Mouse (Mus musculus): Measurements from ENCODE around the gene Tfcp2l1. TPM values are rescaled to one million over a fixed set of nuclear protein-coding genes. Genes with fewer than 3 reads are reported as not detected.
"Not testable (repeated sequence)": the region's sequence is repeated elsewhere in the genome, so short reads cannot be mapped to it uniquely, and the experiment has no call there.

Gene Tfcp2l1
- polyA plus RNA-seq (2015; fragmentation: Nextera tagmentation; extraction: Ambion mirVana) = 0.11 and 0.21 TPM in 2 replicates

DNA sequence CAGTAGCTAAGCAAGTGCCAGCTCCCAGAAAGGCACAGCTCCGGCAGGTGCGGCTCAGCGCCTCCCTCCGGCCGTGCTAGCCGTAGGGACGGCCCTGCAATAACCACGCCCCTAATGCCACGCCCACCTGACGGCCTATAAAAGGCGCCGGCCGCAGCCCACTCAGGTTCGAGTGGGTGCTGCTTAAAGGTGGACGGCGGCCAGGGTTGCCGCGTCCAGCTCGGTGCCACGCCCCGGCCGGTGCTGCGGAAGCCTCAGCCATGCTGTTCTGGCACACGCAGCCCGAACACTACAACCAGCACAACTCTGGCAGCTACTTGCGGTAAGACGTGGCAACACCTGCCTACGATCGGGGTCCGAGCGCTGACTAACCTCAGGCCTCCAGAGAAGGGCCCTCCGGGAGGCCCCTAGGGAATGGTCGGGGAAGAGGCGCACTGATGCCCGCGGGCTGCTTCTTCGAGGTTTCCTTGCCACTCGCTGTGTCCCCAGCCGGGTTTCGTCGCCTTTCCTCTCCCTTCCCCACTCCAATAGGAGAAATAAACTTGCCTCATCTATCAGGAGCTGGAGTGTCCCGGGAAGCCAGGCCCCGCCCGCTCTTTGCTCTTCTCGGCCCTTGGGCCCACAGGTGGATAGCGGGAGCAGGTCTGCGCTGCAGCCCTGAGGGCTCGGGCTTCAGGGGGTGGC is at the start of gene Tfcp2l1:
Gene Tfcp2l1, plus strand, starts transcription at position 165 of the 684 bp plus-strand sequence.
- Histone ChIP-seq H3K27me3 (peaks cover 39% of the 10 kb centered on the region), H3K4me1 (replicated peaks) (peaks cover 13% of the 10 kb centered on the region), H3K9me3 (no peaks in the 10 kb centered on the region), H3K4me2 (replicated peaks) (peak within 1 kb of the TSS; percentile 93), H3K27ac (no peak within 1 kb of the TSS), H3K36me3 (no peaks in the 10 kb centered on the region), H3K9ac (replicated peaks) (peak within 1 kb of the TSS; percentile 56), H3K4me3 (replicated peaks) (peak within 1 kb of the TSS; percentile 51)
- under 1% methylated on average over 46 of the region's 48 CpGs for WGBS
- peak; percentile 87 for ATAC-seq

DNA sequence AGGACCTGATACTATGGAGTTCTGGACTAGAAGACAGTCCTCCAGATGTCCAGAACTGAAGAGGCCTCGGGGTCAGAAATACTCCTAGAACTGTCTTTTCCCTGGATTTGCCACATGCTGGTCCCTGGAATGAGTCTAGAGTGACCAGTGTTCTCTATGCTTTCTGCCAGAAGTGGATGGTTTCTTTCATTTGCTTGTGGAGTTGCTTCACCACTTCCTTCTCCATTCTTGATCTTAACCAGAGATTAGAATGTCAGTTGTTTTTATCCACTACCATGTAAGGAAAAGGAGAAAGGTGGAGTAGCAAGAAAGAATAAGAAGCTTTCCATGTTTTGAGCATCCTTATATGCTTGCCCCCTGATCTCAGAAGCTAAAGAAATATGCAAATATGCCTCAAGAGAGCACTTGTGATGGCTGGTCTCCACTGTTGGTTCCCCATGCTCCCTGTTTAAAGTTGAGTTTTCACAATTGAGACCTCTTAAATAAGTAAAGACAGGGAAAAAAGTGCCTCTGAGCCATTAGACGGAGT is 47.5 kb upstream of the Tfcp2l1 start:
- no peak for ATAC-seq
- H3K4me3 ChIP-seq (replicated peaks) = no peak overlapping the region
- 89% methylated on average over 2 of the region's 2 CpGs for WGBS
- H3K27me3 ChIP-seq = no peaks in the 10 kb centered on the region
- no peak overlapping the region for H3K27ac ChIP-seq
- H3K9ac ChIP-seq (replicated peaks) = no peak overlapping the region
- no peaks in the 10 kb centered on the region for H3K4me1 ChIP-seq (replicated peaks)
- H3K9me3 ChIP-seq = no peaks in the 10 kb centered on the region
- no peak overlapping the region for H3K4me2 ChIP-seq (replicated peaks)
- H3K36me3 ChIP-seq = peaks cover 59% of the 10 kb centered on the region

GRCm38 (mm10) chr1:118581179-118581578 is 46.6 kb upstream of the Tfcp2l1 start:
- Histone ChIP-seq H3K9ac (replicated peaks) (no peak overlapping the region), H3K27me3 (no peaks in the 10 kb centered on the region), H3K4me3 (replicated peaks) (no peak overlapping the region), H3K9me3 (no peaks in the 10 kb centered on the region), H3K36me3 (peaks cover 50% of the 10 kb centered on the region), H3K4me1 (replicated peaks) (no peaks in the 10 kb centered on the region), H3K27ac (no peak overlapping the region), H3K4me2 (replicated peaks) (no peak overlapping the region)
- no peak for ATAC-seq
- 96% methylated on average over 8 of the region's 8 CpGs for WGBS

- Histone ChIP-seq H3K4me1 (replicated peaks) (no peaks in the 10 kb centered on the region), H3K27me3 (no peaks in the 10 kb centered on the region), H3K9ac (replicated peaks) (no peak overlapping the region), H3K9me3 (no peaks in the 10 kb centered on the region), H3K36me3 (peaks cover 53% of the 10 kb centered on the region), H3K4me3 (replicated peaks) (no peak overlapping the region), H3K27ac (no peak overlapping the region), H3K4me2 (replicated peaks) (no peak overlapping the region)
- WGBS = 55% methylated on average over 5 of the region's 5 CpGs
- 0 out of 2 replicates have a peak, but pooled peaks have one; percentile 60 for ATAC-seq
These were observed 38.0 kb upstream of the Tfcp2l1 start for GRCm38 (mm10) chr1:118589721-118590120.

DNA sequence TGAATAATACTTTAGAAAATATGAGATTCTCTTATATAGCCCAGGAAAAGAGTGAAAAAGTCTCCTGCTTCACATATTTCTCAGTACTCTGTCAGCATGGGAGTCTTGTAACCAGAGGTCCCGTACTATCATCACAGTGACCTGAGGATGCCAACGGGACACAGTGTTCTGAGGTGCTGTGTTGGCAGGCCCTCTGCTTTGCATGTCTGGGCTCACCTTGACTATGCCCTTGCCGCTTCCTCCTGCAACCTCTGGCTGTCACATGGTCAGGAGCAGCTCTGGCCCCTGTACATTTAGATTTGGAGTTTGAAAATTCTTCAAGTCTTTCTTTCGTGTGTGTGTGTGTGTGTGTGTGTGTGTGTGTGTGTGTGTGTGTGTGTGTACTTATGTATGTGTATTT is 34.8 kb upstream of the Tfcp2l1 start:
- H3K4me3 ChIP-seq (replicated peaks) = no peak overlapping the region
- no peaks in the 10 kb centered on the region for H3K27me3 ChIP-seq
- H3K36me3 ChIP-seq = peaks cover 81% of the 10 kb centered on the region
- H3K9me3 ChIP-seq = no peaks in the 10 kb centered on the region
- no peak overlapping the region for H3K4me2 ChIP-seq (replicated peaks)
- H3K4me1 ChIP-seq (replicated peaks) = no peaks in the 10 kb centered on the region
- ATAC-seq = no peak
- H3K27ac ChIP-seq = no peak overlapping the region
- WGBS = 95% methylated on average over 4 of the region's 4 CpGs
- no peak overlapping the region for H3K9ac ChIP-seq (replicated peaks)

DNA sequence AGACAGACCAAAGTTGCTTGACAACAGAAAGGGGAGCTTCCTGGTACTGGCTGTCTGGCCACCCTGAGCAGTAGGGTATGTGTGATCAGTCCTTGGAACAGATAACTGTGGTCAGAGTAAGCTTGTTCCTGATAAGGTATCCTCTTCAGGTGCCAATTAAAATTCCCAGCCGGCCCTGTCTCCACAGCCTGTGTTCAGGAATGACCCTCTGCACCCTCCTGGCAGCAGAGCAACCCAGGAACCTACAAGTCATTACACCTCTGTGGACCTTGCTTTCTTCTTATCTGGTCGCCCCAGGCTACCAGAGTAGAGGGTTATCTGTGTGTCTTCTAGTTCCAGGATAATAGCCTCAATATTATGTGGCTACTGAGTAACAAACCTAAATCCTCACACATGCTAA is 32.4 kb upstream of the Tfcp2l1 start:
- H3K9me3 ChIP-seq = no peaks in the 10 kb centered on the region
- H3K36me3 ChIP-seq = peaks cover 91% of the 10 kb centered on the region
- no peaks in the 10 kb centered on the region for H3K4me1 ChIP-seq (replicated peaks)
- ATAC-seq = no peak
- H3K9ac ChIP-seq (replicated peaks) = no peak overlapping the region
- H3K27ac ChIP-seq = no peak overlapping the region
- WGBS = 84% methylated on average over 2 of the region's 2 CpGs
- H3K4me2 ChIP-seq (replicated peaks) = no peak overlapping the region
- no peaks in the 10 kb centered on the region for H3K27me3 ChIP-seq
- H3K4me3 ChIP-seq (replicated peaks) = no peak overlapping the region

GRCm38 (mm10) chr1:118597475-118598213 is 30.1 kb upstream of the Tfcp2l1 start:
- ATAC-seq = no peak
- no peaks in the 10 kb centered on the region for H3K27me3 ChIP-seq
- 91% methylated on average over 2 of the region's 2 CpGs for WGBS
- H3K4me2 ChIP-seq (replicated peaks) = no peak overlapping the region
- H3K4me1 ChIP-seq (replicated peaks) = no peaks in the 10 kb centered on the region
- H3K9me3 ChIP-seq = no peaks in the 10 kb centered on the region
- H3K27ac ChIP-seq = no peak overlapping the region
- H3K4me3 ChIP-seq (replicated peaks) = no peak overlapping the region
- no peak overlapping the region for H3K9ac ChIP-seq (replicated peaks)
- H3K36me3 ChIP-seq = peaks cover 94% of the 10 kb centered on the region

DNA sequence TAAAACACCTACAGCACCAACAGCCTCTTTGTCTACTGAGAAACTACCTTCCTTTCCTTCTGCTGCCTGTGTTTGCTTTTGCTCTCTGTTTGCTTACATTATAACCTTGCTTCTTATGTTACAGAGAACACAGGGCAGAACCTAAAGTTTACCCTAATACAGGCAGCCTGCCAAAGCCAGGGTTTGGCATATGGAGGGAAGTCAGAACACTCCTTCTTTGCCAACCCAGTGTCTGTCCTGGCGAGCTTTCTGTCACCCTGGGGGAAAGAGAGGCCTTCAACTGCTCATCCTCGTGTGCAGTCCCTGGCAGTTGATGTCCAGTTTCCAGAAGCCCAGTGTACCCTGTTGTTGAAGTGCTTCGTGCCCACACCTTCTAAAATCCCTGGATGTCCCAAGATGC is 29.4 kb upstream of the Tfcp2l1 start:
- WGBS = 93% methylated on average over 3 of the region's 3 CpGs
- Histone ChIP-seq H3K9me3 (no peaks in the 10 kb centered on the region), H3K4me2 (replicated peaks) (no peak overlapping the region), H3K27ac (no peak overlapping the region), H3K36me3 (peaks cover 95% of the 10 kb centered on the region), H3K27me3 (no peaks in the 10 kb centered on the region), H3K4me3 (replicated peaks) (no peak overlapping the region), H3K4me1 (replicated peaks) (no peaks in the 10 kb centered on the region), H3K9ac (replicated peaks) (no peak overlapping the region)
- no peak for ATAC-seq

- H3K9me3 ChIP-seq = no peaks in the 10 kb centered on the region
- no peak overlapping the region for H3K4me3 ChIP-seq (replicated peaks)
- no peak overlapping the region for H3K9ac ChIP-seq (replicated peaks)
- H3K27ac ChIP-seq = no peak overlapping the region
- ATAC-seq = peak; percentile 63; the same call in 1 of the 2 replicates
- no peaks in the 10 kb centered on the region for H3K4me1 ChIP-seq (replicated peaks)
- peaks cover 26% of the 10 kb centered on the region for H3K36me3 ChIP-seq
- no peaks in the 10 kb centered on the region for H3K27me3 ChIP-seq
- 87% methylated on average over 3 of the region's 3 CpGs for WGBS
- H3K4me2 ChIP-seq (replicated peaks) = no peak overlapping the region
These were observed 14.0 kb upstream of the Tfcp2l1 start for GRCm38 (mm10) chr1:118613631-118614183.

- not testable (repeated sequence) for H3K27ac ChIP-seq; H3K9me3 ChIP-seq; H3K27me3 ChIP-seq; H3K9ac ChIP-seq (replicated peaks); H3K36me3 ChIP-seq; H3K4me3 ChIP-seq (replicated peaks); H3K4me1 ChIP-seq (replicated peaks); ATAC-seq; H3K4me2 ChIP-seq (replicated peaks)
- 89% methylated on average over 5 of the region's 5 CpGs for WGBS
These were observed 6.7 kb upstream of the Tfcp2l1 start for GRCm38 (mm10) chr1:118621055-118621454.

GRCm38 (mm10) chr1:118622857-118623256 is 4.9 kb upstream of the Tfcp2l1 start:
- H3K4me3 ChIP-seq (replicated peaks) = no peak overlapping the region

GRCm38 (mm10) chr1:118625461-118625860 is 2.3 kb upstream of the Tfcp2l1 start:
- no peak overlapping the region for H3K27ac ChIP-seq
- no peak overlapping the region for H3K4me2 ChIP-seq (replicated peaks)
- H3K4me3 ChIP-seq (replicated peaks) = no peak overlapping the region
- peaks cover 39% of the 10 kb centered on the region for H3K27me3 ChIP-seq
- H3K36me3 ChIP-seq = no peaks in the 10 kb centered on the region
- H3K9me3 ChIP-seq = no peaks in the 10 kb centered on the region
- ATAC-seq = no peak
- H3K9ac ChIP-seq (replicated peaks) = no peak overlapping the region
- 21% methylated on average over 6 of the region's 6 CpGs for WGBS
- peaks cover 13% of the 10 kb centered on the region for H3K4me1 ChIP-seq (replicated peaks)

More at GRCm38 (mm10) chr1:118622857-118623256, 4.9 kb upstream of the Tfcp2l1 start:
- no peaks in the 10 kb centered on the region for H3K9me3 ChIP-seq
- ATAC-seq = no peak
- H3K9ac ChIP-seq (replicated peaks) = no peak overlapping the region
- H3K27ac ChIP-seq = no peak overlapping the region
- H3K36me3 ChIP-seq = no peaks in the 10 kb centered on the region
- peaks cover 21% of the 10 kb centered on the region for H3K27me3 ChIP-seq
- 63% methylated on average over 3 of the region's 3 CpGs for WGBS
- H3K4me2 ChIP-seq (replicated peaks) = no peak overlapping the region
- peaks cover 6% of the 10 kb centered on the region for H3K4me1 ChIP-seq (replicated peaks)
